Mouse (Mus musculus) G1E (cell line): ENCODE data around the gene Abhd4.

ENCODE experiments used
- CTCF ChIP-seq: IDR thresholded peaks from 2 replicates; pipeline ENCODE4 v1.5.1; 2012; ENCODE audit warnings: low read depth, low read length, inconsistent platforms, mixed read lengths
- GATA1 ChIP-seq: IDR thresholded peaks from 2 replicates; pipeline ENCODE4 v1.6.1; 2012; ENCODE audit warnings: borderline replicate concordance, low read length, inconsistent platforms, mixed read lengths
- TAL1 ChIP-seq: conservative IDR thresholded peaks from 2 replicates; pipeline ENCODE4 v1.6.1; 2012; ENCODE audit warnings: low read depth, low read length, inconsistent platforms, mixed read lengths

DNA sequence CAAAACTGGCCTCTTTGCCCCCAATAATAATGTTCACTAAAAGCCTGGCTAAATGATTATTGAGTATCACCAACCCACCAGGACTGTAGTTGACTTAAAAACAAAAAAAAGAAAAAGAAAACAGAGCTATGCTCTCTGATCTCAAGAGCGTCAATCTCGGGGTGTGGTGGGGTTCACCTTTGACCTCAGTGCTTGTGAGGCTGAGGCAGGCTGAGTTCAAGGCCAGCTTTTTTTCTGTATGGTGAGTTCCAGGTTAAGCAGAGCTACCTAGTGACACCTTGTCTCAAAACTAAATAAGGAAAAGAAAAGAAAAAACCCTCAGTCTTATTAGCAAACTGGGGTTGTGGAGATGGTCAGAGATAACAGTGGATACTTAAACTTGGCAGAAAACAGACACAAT is 43.6 kb upstream of the Abhd4 start:
- TF ChIP-seq CTCF (no peak), TAL1 (no peak), GATA1 (no peak)
